22 mouse cellular contexts compared by ENCODE assay signal in the genomic region with DNA sequence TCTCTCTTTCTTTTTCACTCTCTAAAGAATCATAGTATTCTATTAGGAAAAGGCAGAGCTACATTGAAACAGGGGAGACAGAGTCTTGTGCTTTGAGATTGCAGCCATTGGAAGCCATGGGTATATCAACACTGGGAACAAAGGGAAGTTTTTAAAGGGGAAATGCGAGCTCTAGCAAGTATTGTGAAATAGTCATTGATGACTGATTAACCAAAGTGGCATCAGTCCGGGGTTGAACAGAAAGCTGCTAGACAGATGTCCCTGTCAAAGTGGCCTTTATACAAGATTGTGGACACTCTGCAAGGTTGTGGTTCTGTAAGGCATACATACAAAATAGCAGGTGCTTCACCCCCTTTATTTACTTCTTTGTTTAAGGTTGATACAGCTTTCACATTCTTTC. TPM values are rescaled to one million over a fixed set of nuclear protein-coding genes. Genes with fewer than 3 reads are reported as not detected.
DNase-seq lines count a peak whose midpoint lies in the region; ATAC-seq lines count a peak whose summit lies in the region.
"Had no signal": no experiment of that assay in that cellular context is flagged by ENCODE, and none has a peak within 500 bp of the region (broad histone marks: within the 10 kb centered on the region; RNA-seq: fewer than 3 reads in every experiment).

No protein-coding gene starts in this region.

- H3K4me3 ChIP-seq in intestine, embryonic 16.5 days (ENCODE audit: low read length), result no peak overlapping the region
- H3K4me3 ChIP-seq in intestine, embryonic 15.5 days (replicated peaks), result no peak overlapping the region
- no peak overlapping the region for H3K4me3 ChIP-seq in liver, embryonic 13.5 days (replicated peaks)
- no peak overlapping the region for H3K4me3 ChIP-seq in hindbrain, embryonic 11.5 days (ENCODE audit: low read depth, low read length)
- H3K4me3 ChIP-seq: embryonic facial prominence, embryonic 10.5 days; forebrain, embryonic 13.5 days; hindbrain, embryonic 13.5 days had no signal

- peaks cover 36% of the 10 kb centered on the region for H3K4me1 ChIP-seq in intestine, embryonic 16.5 days (ENCODE audit: control insufficient read depth, insufficient read depth, low read length)
- peaks cover 28% of the 10 kb centered on the region for H3K4me1 ChIP-seq in intestine, embryonic 15.5 days (replicated peaks)
- H3K4me1 ChIP-seq in liver, embryonic 13.5 days (replicated peaks), result peaks cover 62% of the 10 kb centered on the region
- 0 out of 2 replicates have a peak, but pooled peaks cover 3% of the 10 kb centered on the region for H3K4me1 ChIP-seq in hindbrain, embryonic 11.5 days (replicated peaks; ENCODE audit: control insufficient read depth, insufficient read depth, low read length)

- H3K27ac ChIP-seq in intestine, embryonic 16.5 days (ENCODE audit: low read length), result no peak overlapping the region
- H3K27ac ChIP-seq in intestine, embryonic 15.5 days, result no peak overlapping the region
- H3K27ac ChIP-seq in liver, embryonic 13.5 days, result peak overlapping the region; percentile 37; the same call in 1 of the 2 replicates
- no peak overlapping the region for H3K27ac ChIP-seq in hindbrain, embryonic 11.5 days (ENCODE audit: low read depth, low read length)
- H3K27ac ChIP-seq: embryonic facial prominence, embryonic 10.5 days; forebrain, embryonic 13.5 days; hindbrain, embryonic 13.5 days had no signal

- no peak overlapping the region for H3K9ac ChIP-seq in intestine, embryonic 16.5 days (ENCODE audit: low read depth, low read length)
- no peak overlapping the region for H3K9ac ChIP-seq in intestine, embryonic 15.5 days
- H3K9ac ChIP-seq in liver, embryonic 13.5 days, result no peak overlapping the region
- no peak overlapping the region for H3K9ac ChIP-seq in hindbrain, embryonic 11.5 days (ENCODE audit: low read depth, low read length)
- H3K9ac ChIP-seq: forebrain, embryonic 13.5 days; forebrain, postnatal 0 days; hindbrain, embryonic 13.5 days had no signal

- no peaks in the 10 kb centered on the region for H3K36me3 ChIP-seq in intestine, embryonic 16.5 days (ENCODE audit: control insufficient read depth, insufficient read depth, low read length)
- no peaks in the 10 kb centered on the region for H3K36me3 ChIP-seq in intestine, embryonic 15.5 days
- no peaks in the 10 kb centered on the region for H3K36me3 ChIP-seq in liver, embryonic 13.5 days
- no peaks in the 10 kb centered on the region for H3K36me3 ChIP-seq in hindbrain, embryonic 11.5 days (ENCODE audit: control insufficient read depth, insufficient read depth, low read length)
- H3K36me3 ChIP-seq: embryonic facial prominence, embryonic 10.5 days; hindbrain, embryonic 13.5 days had no signal

- H3K4me2 ChIP-seq in intestine, embryonic 16.5 days (ENCODE audit: low read depth, low read length), result no peak overlapping the region
- H3K4me2 ChIP-seq in intestine, embryonic 15.5 days (replicated peaks), result no peak overlapping the region
- H3K4me2 ChIP-seq in liver, embryonic 13.5 days, result no peak overlapping the region
- no peak overlapping the region for H3K4me2 ChIP-seq in hindbrain, embryonic 11.5 days (replicated peaks; ENCODE audit: low read depth, low read length)
- H3K4me2 ChIP-seq: forebrain, embryonic 13.5 days; hindbrain, embryonic 13.5 days had no signal

- H3K9me3 ChIP-seq in intestine, embryonic 16.5 days (ENCODE audit: control insufficient read depth, low read length), result peaks cover 4% of the 10 kb centered on the region
- H3K9me3 ChIP-seq in intestine, embryonic 15.5 days, result no peaks in the 10 kb centered on the region
- peaks cover 6% of the 10 kb centered on the region for H3K9me3 ChIP-seq in liver, embryonic 13.5 days (replicated peaks)
- H3K9me3 ChIP-seq in hindbrain, embryonic 11.5 days (ENCODE audit: control insufficient read depth, low read length), result no peaks in the 10 kb centered on the region
- H3K9me3 ChIP-seq: hindbrain, embryonic 13.5 days had no signal

- no peaks in the 10 kb centered on the region for H3K27me3 ChIP-seq in intestine, embryonic 16.5 days (replicated peaks; ENCODE audit: control insufficient read depth, insufficient read depth, low read length)
- H3K27me3 ChIP-seq in intestine, embryonic 15.5 days (replicated peaks), result no peaks in the 10 kb centered on the region
- no peaks in the 10 kb centered on the region for H3K27me3 ChIP-seq in liver, embryonic 13.5 days
- H3K27me3 ChIP-seq in hindbrain, embryonic 11.5 days (ENCODE audit: control insufficient read depth, insufficient read depth, low read length), result no peaks in the 10 kb centered on the region
- H3K27me3 ChIP-seq: forebrain, embryonic 13.5 days; hindbrain, embryonic 13.5 days; Patski had no signal

- WGBS in intestine, embryonic 16.5 days, result 44% methylated on average over 2 of the region's 2 CpGs
- 59% methylated on average over 2 of the region's 2 CpGs for WGBS in intestine, embryonic 15.5 days
- 31% methylated on average over 2 of the region's 2 CpGs for WGBS in liver, embryonic 13.5 days (ENCODE audit: insufficient replicate concordance)
- WGBS in hindbrain, embryonic 11.5 days, result 44% methylated on average over 2 of the region's 2 CpGs

- no peak for DNase-seq in liver, embryonic 13.5 days
- peak; percentile 49 for DNase-seq in yolk sac, embryonic 10.5 days (ENCODE audit: low spot score)
- no peak for DNase-seq in hindbrain, embryonic 11.5 days (ENCODE audit: low spot score)
- no peak for DNase-seq in gastrocnemius, postnatal 25 days
- DNase-seq: adrenal gland, postnatal 14 days; B cell, adult 2 months; cerebellum, adult 11-12 months; cerebellum, adult 9-11 months; cerebellum, postnatal 36 days; forebrain, postnatal 0 days; gastrocnemius, postnatal 14 days; heart, adult 11 months; heart, postnatal 10 days; heart, postnatal 4 days had no signal

- peak; percentile 13; the same call in 1 of the 2 replicates for ATAC-seq in intestine, embryonic 16.5 days
- no peak for ATAC-seq in intestine, embryonic 15.5 days
- ATAC-seq in granulocyte monocyte progenitor cell, adult 5-6 weeks (replicated peaks; ENCODE audit: poor library complexity, severe bottlenecking), result peak; percentile 29
- no peak for ATAC-seq in liver, embryonic 13.5 days (ENCODE audit: low read depth)
- ATAC-seq in hindbrain, embryonic 11.5 days (ENCODE audit: low FRiP score), result no peak
- ATAC-seq: activated CD4-positive, CD25-positive, alpha-beta regulatory T cell, adult 4 months; forebrain, embryonic 13.5 days; forebrain, postnatal 0 days; Patski had no signal

RNA-seq across cellular contexts. Expression of a gene that starts 9.4 kb away (rescaled TPM):
- polyA plus RNA-seq in intestine, embryonic 16.5 days (2015; fragmentation: Nextera tagmentation; extraction: Ambion mirVana), result 94.9 and 96.5 TPM in 2 replicates
- 83.4 and 90.2 TPM in 2 replicates for polyA plus RNA-seq in intestine, embryonic 15.5 days (2015; fragmentation: Nextera tagmentation; extraction: Ambion mirVana)
- total RNA-seq in granulocyte monocyte progenitor cell, adult 5-6 weeks (2014; fragmentation: Nextera tagmentation), result not detected in 2 replicates
- total RNA-seq in granulocyte monocyte progenitor cell, adult 5-6 weeks (2017), result 0.04 and 0.21 TPM in 2 replicates
- polyA plus RNA-seq in liver, embryonic 13.5 days (2015; fragmentation: Nextera tagmentation; extraction: Ambion mirVana), result 63.8 and 68.2 TPM in 2 replicates
- polyA plus RNA-seq in hindbrain, embryonic 11.5 days (2014; fragmentation: Nextera tagmentation; extraction: Ambion mirVana), result 4.2 and 4.3 TPM in 2 replicates
- total RNA-seq in gastrocnemius, postnatal 25 days (2021), result 10 to 100 TPM; 47.9 to 52.3 TPM

Comparison
In these comparisons a context has a peak if more than half of its experiments do, and no peak if none do; other contexts are left out.
1. ATAC-seq: peak in intestine, embryonic 16.5 days (single experiment) and granulocyte monocyte progenitor cell, adult 5-6 weeks (single experiment); none in intestine, embryonic 15.5 days (single experiment), liver, embryonic 13.5 days (single experiment) and hindbrain, embryonic 11.5 days (single experiment).
2. RNA of a gene that starts 9.4 kb away (polyA plus RNA-seq): 94.9 to 96.5 TPM in intestine, embryonic 16.5 days, 83.4 to 90.2 TPM in intestine, embryonic 15.5 days and 63.8 to 68.2 TPM in liver, embryonic 13.5 days; 4.2 to 4.3 TPM in hindbrain, embryonic 11.5 days; every median in the first group is over 10 times any median in the second.